Mouse (Mus musculus) hindbrain, embryonic 12.5 days (tissue): Measurements from ENCODE around the gene Ppef1. TPM values are rescaled to one million over a fixed set of nuclear protein-coding genes. Genes with fewer than 3 reads are reported as not detected.

Experiments used
- ATAC-seq: fragments of 200-750 bp; cut with Nextera tagmentation; 2 replicates; pipeline ENCODE4 v1.8.0; 2017; ENCODE audit warnings: moderate TSS enrichment; ENCODE audit not compliant: low FRiP score
- H3K27ac ChIP-seq: fragments of 300-500 bp; sonication (generic); 2 replicates; pipeline ENCODE4 v1.5.1; 2016; ENCODE audit warnings: mild to moderate bottlenecking
- H3K27me3 ChIP-seq: fragments of 300-500 bp; sonication (generic); 2 replicates; pipeline ENCODE4 v1.6.1; 2016; ENCODE audit warnings: mild to moderate bottlenecking
- H3K36me3 ChIP-seq: fragments of 300-500 bp; sonication (generic); 2 replicates; pipeline ENCODE4 v1.6.1; 2016; ENCODE audit warnings: mild to moderate bottlenecking
- H3K4me1 ChIP-seq: fragments of 300-500 bp; sonication (generic); 2 replicates; pipeline ENCODE4 v1.6.1; 2016
- H3K4me2 ChIP-seq: fragments of 300-500 bp; sonication (generic); replicated peaks from 2 replicates; pipeline ENCODE4 v1.6.1; 2016; ENCODE audit warnings: mild to moderate bottlenecking
- H3K4me3 ChIP-seq: fragments of 300-500 bp; sonication (generic); 2 replicates; pipeline ENCODE4 v1.5.1; 2016; ENCODE audit warnings: mild to moderate bottlenecking
- H3K9ac ChIP-seq: fragments of 300-500 bp; sonication (generic); 2 replicates; pipeline ENCODE4 v1.6.1; 2016; ENCODE audit warnings: mild to moderate bottlenecking, moderate library complexity
- H3K9me3 ChIP-seq: fragments of 300-500 bp; sonication (generic); replicated peaks from 2 replicates; pipeline ENCODE4 v1.6.1; 2016; ENCODE audit warnings: mild to moderate bottlenecking
- WGBS: fragments of 180-500 bp; shearing (Covaris S2); methylation state at CpG from one replicate; pipeline ENCODE4 v1.1.7; 2016; 5-methylcytosine and 5-hydroxymethylcytosine counted together
- polyA plus RNA-seq: library from polyadenylated mRNA; unstranded; fragments of >200 nt; fragmentation: Nextera tagmentation; extraction: Ambion mirVana; gene quantifications from 2 replicates; pipeline ENCODE4 v1.2.1, GENCODE M21; 2016

Gene Ppef1
- polyA plus RNA-seq, 1 experiment from 2014 or later: 0.49 TPM

DNA sequence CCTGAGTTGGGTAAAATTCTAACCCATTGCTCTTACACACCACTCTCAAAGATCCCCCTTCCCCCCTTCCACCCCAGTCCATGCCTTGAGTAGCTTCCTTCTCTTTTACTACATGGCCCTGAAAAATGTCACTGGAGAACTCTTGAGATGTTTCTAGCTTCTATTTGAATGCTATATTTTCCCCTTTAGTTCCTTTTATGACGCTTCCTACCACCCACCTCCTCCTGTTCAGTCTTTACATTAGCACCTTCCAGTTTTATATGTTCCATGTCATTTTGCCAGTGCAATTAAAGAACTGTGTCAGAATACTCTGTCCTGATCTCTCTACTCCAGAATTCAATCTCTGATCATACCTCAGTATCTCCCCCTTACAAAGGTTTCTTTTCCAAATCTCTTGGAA is 65.6 kb downstream of the Ppef1 start:
- Histone ChIP-seq H3K27me3 (peaks cover 12% of the 10 kb centered on the region), H3K4me2 (no peak overlapping the region), H3K9ac (no peak overlapping the region), H3K27ac (no peak overlapping the region), H3K4me1 (no peaks in the 10 kb centered on the region), H3K4me3 (no peak overlapping the region), H3K36me3 (no peaks in the 10 kb centered on the region), H3K9me3 (no peaks in the 10 kb centered on the region)
- 82% methylated on average over 1 of the region's 1 CpGs for whole genome bisulfite sequencing
- no peak for ATAC-seq

DNA sequence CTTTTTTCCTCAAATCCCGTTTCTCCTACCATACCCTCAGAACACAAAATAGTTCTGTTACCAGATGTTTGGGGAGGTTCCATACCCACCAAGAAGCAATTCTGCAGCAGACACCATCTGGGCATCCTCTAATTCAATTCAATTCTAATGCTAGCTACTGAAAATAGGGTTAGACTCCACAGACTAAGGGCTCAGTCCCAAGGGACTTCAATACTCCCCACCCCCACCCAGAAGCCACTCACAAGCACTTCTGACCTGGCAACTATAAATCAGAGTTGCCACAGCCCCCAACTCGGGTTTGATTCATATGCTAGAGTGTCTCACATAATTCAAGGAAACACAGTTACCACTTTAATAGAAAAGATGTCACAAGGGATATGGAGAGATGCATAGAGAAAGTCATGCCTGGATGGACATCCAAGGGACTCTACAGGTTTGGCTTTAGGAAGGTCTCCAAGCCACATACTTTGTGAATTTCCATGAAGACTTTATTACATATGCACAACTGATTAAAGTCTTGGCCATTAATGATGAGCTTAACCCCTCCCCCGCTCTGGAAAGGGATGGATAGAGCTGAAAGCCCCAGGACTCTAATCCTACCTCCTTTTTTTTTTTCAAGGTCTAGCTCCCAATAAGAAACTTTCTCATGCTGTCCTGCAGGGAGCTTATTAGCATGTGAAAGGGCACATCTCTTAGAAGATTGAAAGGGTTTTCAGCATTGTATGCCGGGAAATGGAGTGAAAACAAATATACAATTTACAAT is 124.5 kb downstream of the Ppef1 start:
- peaks cover 5% of the 10 kb centered on the region; the same call in 1 of the 2 replicates for H3K27me3 ChIP-seq
- WGBS: 31% methylated on average over 4 of the region's 4 CpGs

DNA sequence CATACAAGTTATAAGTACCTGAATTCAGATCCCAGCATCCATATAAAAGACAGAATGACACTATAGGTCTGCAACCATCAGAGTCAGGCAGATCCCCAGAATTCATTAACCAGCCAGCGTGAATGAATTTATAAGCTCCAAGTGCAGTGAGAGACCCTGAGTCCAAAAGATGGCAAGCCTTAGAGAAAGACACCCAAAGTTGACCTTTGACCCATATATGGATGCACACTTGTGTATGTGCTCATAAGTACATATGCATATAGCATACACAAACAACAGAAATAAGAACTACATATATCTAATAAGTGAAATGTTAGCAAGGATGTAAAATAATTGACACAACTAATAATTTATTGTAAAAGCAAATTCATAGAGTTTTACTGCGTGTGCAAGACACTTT is 125.1 kb downstream of the Ppef1 start:
- no peak overlapping the region for H3K9ac ChIP-seq
- 65% methylated on average over 2 of the region's 2 CpGs for WGBS
- 0 out of 2 replicates have a peak, but pooled peaks cover 2% of the 10 kb centered on the region for H3K4me1 ChIP-seq
- no peak overlapping the region for H3K4me3 ChIP-seq
- no peak overlapping the region for H3K27ac ChIP-seq
- no peak for ATAC-seq
- peaks cover 5% of the 10 kb centered on the region; the same call in 1 of the 2 replicates for H3K27me3 ChIP-seq
- H3K9me3 ChIP-seq: no peaks in the 10 kb centered on the region
- no peaks in the 10 kb centered on the region for H3K36me3 ChIP-seq
- no peak overlapping the region for H3K4me2 ChIP-seq

More for the DNA sequence above, 124.5 kb downstream of the Ppef1 start:
- no peak overlapping the region for H3K9ac ChIP-seq
- H3K4me2 ChIP-seq: no peak overlapping the region
- no peaks in the 10 kb centered on the region for H3K9me3 ChIP-seq
- no peaks in the 10 kb centered on the region for H3K36me3 ChIP-seq
- no peak overlapping the region for H3K27ac ChIP-seq
- peak; percentile 48; the same call in 1 of the 2 replicates for ATAC-seq
- 0 out of 2 replicates have a peak, but pooled peaks cover 2% of the 10 kb centered on the region for H3K4me1 ChIP-seq
- no peak overlapping the region for H3K4me3 ChIP-seq

DNA sequence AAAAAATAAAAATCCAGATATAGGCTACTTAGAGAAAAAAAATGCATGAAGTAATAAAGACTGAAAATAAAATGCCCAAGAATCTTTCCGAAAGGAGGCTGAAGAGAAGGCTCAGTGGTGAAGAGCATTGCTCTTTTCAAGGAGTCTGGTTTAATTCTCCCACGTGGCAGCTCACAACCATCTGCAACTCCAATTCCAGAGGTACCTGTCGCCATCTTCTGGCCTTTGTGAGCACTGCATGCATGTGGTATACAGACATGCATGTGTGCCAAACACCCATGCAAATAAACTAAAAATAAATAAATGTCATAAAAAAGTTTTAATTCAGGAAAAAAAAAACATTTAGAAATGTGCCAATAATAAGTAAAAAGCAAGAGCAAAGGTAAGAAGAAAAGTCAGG is 125.7 kb downstream of the Ppef1 start:
- Histone ChIP-seq H3K27me3 (peaks cover 7% of the 10 kb centered on the region; the same call in 1 of the 2 replicates), H3K4me3 (no peak overlapping the region), H3K4me1 (0 out of 2 replicates have a peak, but pooled peaks cover 2% of the 10 kb centered on the region), H3K27ac (no peak overlapping the region), H3K36me3 (no peaks in the 10 kb centered on the region), H3K9me3 (no peaks in the 10 kb centered on the region), H3K9ac (no peak overlapping the region), H3K4me2 (no peak overlapping the region)
- 44% methylated on average over 3 of the region's 3 CpGs for WGBS
- ATAC-seq: no peak

DNA sequence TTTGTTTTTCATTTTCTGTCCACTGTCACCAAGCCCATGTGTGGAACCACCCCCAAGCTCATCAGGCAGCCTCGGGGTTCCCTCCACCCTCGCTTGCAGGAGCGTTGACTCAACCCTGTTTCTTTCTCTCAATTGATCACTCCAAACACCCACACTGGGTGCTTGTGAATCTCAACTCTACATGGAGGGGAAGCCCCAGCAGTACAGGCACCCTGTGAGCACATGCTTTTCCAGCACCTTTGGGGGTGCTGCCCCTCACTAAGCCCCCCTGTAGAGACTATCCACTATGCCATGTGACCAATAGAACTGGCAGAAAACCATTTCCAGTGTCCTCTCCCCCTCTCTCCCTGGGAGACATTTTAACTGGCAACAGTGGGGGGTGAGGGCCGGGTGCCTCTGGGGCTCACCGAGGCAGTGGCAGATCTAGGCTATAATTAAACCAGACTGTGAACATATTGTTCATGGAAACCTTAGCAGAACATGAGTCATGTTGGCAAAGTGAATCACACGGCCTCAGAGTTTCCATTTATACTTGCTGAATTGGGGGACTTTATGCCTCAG is 131.5 kb downstream of the Ppef1 start:
- Histone ChIP-seq H3K4me2 (no peak overlapping the region), H3K9ac (no peak overlapping the region), H3K4me1 (peaks cover 6% of the 10 kb centered on the region; the same call in 1 of the 2 replicates), H3K9me3 (no peaks in the 10 kb centered on the region), H3K36me3 (no peaks in the 10 kb centered on the region), H3K27ac (no peak overlapping the region), H3K4me3 (no peak overlapping the region), H3K27me3 (peaks cover 31% of the 10 kb centered on the region)
- ATAC-seq: no peak
- 60% methylated on average over 6 of the region's 6 CpGs for WGBS

DNA sequence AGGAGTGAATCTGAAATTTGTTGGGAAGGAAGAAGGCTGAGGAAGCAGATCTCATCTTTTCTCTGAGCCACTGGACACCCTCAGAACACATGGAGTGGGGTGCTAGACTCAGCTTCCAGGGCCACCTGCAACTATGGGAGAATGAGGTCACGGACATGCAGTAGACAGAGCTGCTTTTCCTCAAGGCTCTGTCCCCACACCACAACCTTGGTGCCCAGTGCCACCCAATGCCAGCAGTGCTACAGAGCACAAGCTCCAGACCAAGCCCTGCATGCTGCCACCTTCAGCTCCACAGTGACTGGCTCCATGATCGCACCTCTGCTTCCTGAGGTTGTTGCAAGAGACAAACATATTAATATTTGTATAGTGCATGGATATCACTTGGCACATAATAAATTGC is 132.2 kb downstream of the Ppef1 start:
- Histone ChIP-seq H3K27me3 (peaks cover 37% of the 10 kb centered on the region), H3K9me3 (no peaks in the 10 kb centered on the region), H3K27ac (no peak overlapping the region), H3K4me2 (no peak overlapping the region), H3K4me1 (peaks cover 13% of the 10 kb centered on the region; the same call in 1 of the 2 replicates), H3K9ac (no peak overlapping the region), H3K4me3 (no peak overlapping the region), H3K36me3 (no peaks in the 10 kb centered on the region)
- 88% methylated on average over 2 of the region's 2 CpGs for WGBS
- no peak for ATAC-seq

DNA sequence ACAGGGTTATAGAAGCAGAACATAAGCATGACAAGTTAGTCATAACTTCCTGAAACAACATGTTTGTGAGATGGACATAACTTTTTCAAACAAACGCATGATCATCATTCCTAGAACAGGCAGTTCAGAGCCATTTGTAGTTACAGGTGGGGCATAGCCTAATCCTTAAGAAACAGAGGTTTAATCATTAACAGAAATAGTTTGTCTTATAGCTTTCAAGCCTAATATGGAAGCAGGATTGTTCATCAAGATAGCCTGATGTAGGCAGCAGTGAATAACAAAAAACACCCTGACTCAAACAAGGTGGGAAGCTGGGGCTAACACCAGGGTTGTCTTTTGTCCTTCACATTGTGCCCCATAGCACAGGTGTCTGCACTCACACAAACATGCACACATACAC is 132.8 kb downstream of the Ppef1 start:
- H3K36me3 ChIP-seq: no peaks in the 10 kb centered on the region
- H3K4me2 ChIP-seq: no peak overlapping the region
- H3K4me3 ChIP-seq: no peak overlapping the region
- no peak overlapping the region for H3K9ac ChIP-seq
- H3K9me3 ChIP-seq: no peaks in the 10 kb centered on the region
- ATAC-seq: no peak
- WGBS: 96% methylated on average over 1 of the region's 1 CpGs
- peaks cover 37% of the 10 kb centered on the region for H3K27me3 ChIP-seq
- peaks cover 14% of the 10 kb centered on the region; the same call in 1 of the 2 replicates for H3K4me1 ChIP-seq
- no peak overlapping the region for H3K27ac ChIP-seq

DNA sequence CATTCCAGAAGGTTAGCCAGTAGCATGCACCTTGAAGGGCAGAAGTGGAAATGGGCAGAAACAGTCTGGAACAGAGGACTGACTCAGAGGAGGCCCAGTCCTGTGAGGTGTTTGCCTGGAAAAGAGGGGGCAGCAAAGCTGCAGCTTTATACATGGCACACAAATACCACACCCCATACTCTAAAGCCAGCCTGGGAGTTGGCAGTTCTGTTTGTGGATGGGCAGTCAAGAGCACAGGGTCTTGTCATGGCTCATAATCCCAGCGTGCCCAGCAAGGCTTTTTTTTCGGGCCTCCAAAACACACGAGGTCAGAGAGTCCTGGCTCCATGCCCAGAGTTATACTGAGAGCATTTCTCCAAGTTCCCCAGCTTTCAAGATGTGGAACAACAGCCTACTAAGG is 134.5 kb downstream of the Ppef1 start:
- WGBS: 54% methylated on average over 3 of the region's 3 CpGs
- Histone ChIP-seq H3K4me1 (peaks cover 14% of the 10 kb centered on the region; the same call in 1 of the 2 replicates), H3K9ac (no peak overlapping the region), H3K36me3 (no peaks in the 10 kb centered on the region), H3K27ac (no peak overlapping the region), H3K9me3 (no peaks in the 10 kb centered on the region), H3K4me2 (no peak overlapping the region), H3K27me3 (peaks cover 44% of the 10 kb centered on the region), H3K4me3 (no peak overlapping the region)
- no peak for ATAC-seq

DNA sequence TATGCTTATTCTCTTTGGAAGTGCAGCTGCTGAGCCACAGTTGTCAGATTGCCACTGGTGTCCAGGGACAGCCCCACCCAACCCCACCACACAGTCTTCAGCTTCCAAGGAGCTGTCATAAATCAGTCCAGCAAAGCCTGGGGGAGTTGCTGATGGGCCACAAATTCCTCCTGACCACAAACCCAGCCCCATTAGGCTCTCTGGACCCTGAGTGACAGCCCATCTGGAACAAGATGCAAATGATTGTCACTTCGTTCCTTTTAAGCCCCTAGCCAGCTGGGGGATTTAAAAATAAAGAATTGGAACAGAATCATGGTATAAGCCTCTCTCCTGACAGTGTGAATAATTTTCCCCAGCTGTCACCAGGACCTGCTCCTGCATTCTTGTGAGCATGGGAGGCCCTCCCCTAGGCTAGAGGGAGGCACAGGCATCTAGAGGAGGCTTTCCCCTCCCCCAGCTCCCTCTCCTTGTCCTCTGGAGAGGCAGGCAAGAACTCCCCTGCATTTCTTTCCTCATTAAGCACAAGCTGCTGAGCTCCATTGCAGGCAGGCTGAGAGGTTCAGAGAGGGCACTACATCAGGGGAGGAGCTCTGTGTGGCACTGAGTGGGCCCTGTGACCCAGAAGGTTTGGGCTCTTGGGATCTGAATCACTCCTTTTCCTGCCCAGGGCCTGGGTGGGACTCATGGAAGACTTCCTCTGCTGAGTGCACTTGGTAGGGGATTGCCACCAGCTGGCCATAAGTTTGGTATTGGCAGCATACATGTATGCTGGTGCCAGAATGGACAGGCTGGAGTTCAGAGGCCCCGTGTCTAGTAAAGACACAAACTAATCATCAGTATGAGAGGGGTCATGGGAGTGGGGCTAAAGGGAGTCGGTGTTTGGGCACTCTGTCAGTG is 136.8 kb downstream of the Ppef1 start:
- peak; percentile 90 for ATAC-seq
- WGBS: 45% methylated on average over 3 of the region's 3 CpGs
- Histone ChIP-seq H3K4me1 (peaks cover 14% of the 10 kb centered on the region; the same call in 1 of the 2 replicates), H3K27ac (peak overlapping the region; percentile 62), H3K4me3 (no peak overlapping the region), H3K27me3 (peaks cover 38% of the 10 kb centered on the region), H3K4me2 (no peak overlapping the region), H3K36me3 (no peaks in the 10 kb centered on the region), H3K9ac (no peak overlapping the region), H3K9me3 (no peaks in the 10 kb centered on the region)

DNA sequence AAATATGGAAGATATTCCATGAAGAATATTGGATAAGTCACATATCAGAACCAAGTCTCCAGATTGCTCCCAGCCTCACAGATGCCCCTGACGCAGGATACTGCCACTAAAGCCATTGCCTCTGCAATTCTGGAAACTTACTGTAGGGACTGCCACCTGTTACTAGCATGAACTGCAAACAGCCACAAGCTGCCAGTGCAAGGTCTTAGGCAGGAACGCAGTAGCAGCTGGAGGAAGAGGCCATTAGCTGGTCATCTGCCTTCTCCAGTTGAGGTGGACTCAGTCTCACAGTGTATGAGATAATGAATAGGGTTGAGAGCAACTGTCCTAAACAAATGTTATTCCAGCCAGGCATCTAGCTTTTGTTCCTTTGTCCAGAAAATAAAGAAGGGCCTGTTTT is 137.5 kb downstream of the Ppef1 start:
- Histone ChIP-seq H3K4me3 (no peak overlapping the region), H3K4me2 (no peak overlapping the region), H3K27me3 (peaks cover 34% of the 10 kb centered on the region), H3K9me3 (no peaks in the 10 kb centered on the region), H3K4me1 (peaks cover 14% of the 10 kb centered on the region; the same call in 1 of the 2 replicates), H3K27ac (peak overlapping the region; percentile 62), H3K36me3 (no peaks in the 10 kb centered on the region), H3K9ac (no peak overlapping the region)
- 77% methylated on average over 2 of the region's 2 CpGs for WGBS
- ATAC-seq: peak; percentile 7

DNA sequence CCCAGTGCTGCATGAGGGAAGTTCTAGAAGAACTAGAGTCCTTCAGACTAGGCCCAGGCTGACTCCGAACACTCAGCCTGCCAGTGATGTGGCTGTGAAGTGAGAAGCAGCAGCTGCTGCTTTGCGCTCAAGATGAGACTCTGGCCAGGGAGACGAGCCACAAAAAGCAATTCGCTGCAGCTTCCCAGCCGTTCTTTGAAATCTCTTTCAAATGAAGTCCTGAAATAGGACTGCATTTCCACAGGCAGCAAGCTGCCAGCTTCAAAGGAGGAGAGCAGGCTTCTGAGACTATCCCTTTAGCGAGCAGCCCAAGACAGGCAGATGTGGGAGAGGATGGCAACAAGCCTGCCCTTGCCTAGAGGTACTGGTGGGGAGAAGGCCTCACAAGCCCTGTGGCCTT is 142.6 kb downstream of the Ppef1 start:
- no peak overlapping the region for H3K9ac ChIP-seq
- H3K27me3 ChIP-seq: peaks cover 18% of the 10 kb centered on the region
- H3K9me3 ChIP-seq: no peaks in the 10 kb centered on the region
- H3K4me3 ChIP-seq: no peak overlapping the region
- H3K4me2 ChIP-seq: no peak overlapping the region
- no peaks in the 10 kb centered on the region; the same call in 1 of the 2 replicates for H3K36me3 ChIP-seq
- no peak for ATAC-seq
- no peaks in the 10 kb centered on the region for H3K4me1 ChIP-seq
- no peak overlapping the region for H3K27ac ChIP-seq
- 93% methylated on average over 6 of the region's 6 CpGs for WGBS

DNA sequence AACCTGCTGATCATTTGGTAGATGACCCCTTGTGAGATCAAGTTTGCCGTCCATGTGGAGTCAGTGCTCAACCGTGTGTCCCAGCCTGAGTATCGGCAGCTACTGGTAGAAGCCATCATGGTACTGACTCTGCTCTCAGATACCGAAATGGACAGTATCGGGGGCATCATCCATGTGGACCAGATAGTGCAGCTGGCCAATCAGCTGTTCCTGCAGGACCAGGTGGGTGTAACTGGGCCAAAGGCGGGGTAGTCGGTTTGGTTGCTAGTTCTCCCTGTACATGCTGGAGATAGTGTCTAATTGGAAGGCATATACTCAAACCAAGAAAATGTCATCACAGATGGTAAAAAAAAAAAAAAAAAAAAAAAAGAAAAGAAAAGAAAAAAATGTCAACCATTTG is 145.4 kb downstream of the Ppef1 start:
- Histone ChIP-seq H3K36me3 (no peaks in the 10 kb centered on the region; the same call in 1 of the 2 replicates), H3K27ac (no peak overlapping the region), H3K4me3 (no peak overlapping the region), H3K9me3 (no peaks in the 10 kb centered on the region), H3K4me1 (no peaks in the 10 kb centered on the region), H3K27me3 (peaks cover 30% of the 10 kb centered on the region), H3K4me2 (no peak overlapping the region), H3K9ac (no peak overlapping the region)
- no peak for ATAC-seq
- WGBS: 94% methylated on average over 7 of the region's 7 CpGs
